Mouse (Mus musculus): Measurements from ENCODE around the gene Tbc1d12. TPM values are rescaled to one million over a fixed set of nuclear protein-coding genes. Genes with fewer than 3 reads are reported as not detected.

The Tbc1d12 gene
- total RNA-seq, 1 experiment: 4.8 TPM

DNA sequence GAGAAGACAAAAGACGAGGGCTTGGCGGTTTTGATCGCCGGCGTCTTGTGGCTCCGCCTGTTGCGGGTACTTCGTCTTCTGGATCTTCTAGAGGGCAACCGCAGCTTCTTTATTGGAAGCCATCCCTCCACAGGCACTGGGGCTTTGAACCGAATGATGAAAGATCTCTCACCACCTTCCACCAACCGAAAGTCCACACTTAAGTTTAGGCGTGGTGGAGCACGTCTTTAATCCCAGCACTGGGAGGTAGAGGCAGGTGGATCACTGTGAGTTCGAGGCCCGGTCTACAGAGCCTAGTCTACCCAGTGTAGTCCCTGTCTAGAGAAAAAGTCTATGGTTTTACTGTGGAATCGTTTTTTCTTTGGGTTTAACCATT is 17.0 kb upstream of the Tbc1d12 start:
- Histone ChIP-seq H3K4me1 (ENCODE audit: control insufficient read depth in 2 of 2, insufficient read depth in 2 of 2, low read length in 2 of 2, poor library complexity in 1 of 2) (0 out of 4 replicates have a peak, but pooled peaks cover 0 to 2% of the 10 kb centered on the region in 2 experiments), H3K4me3 (ENCODE audit: insufficient read depth in 1 of 2, low read depth in 1 of 2, low read length in 2 of 2, poor library complexity in 1 of 2, severe bottlenecking in 1 of 2) (peak overlapping the region; percentile 52 to 90), H3K9ac (ENCODE audit: insufficient read depth, low read depth, low read length, poor library complexity, severe bottlenecking) (peak overlapping the region; percentile 74), H3K36me3 (ENCODE audit: control insufficient read depth, insufficient read depth, low read length, poor library complexity, severe bottlenecking) (peaks cover 13% of the 10 kb centered on the region), H3K9me3 (ENCODE audit: control insufficient read depth, insufficient read depth, low read depth, low read length) (no peaks in the 10 kb centered on the region), H3K27ac (ENCODE audit: insufficient read depth, low read depth, low read length, poor library complexity, severe bottlenecking) (peak overlapping the region; percentile 48)
- DNase-seq (ENCODE audit: low read depth, low spot score): no peak
- in situ Hi-C loops (cut with MboI; ENCODE audit: low sequenced_read_pairs in 2 of 2, unreplicated experiment in 2 of 2): no loop called here
- no peak for TF ChIP-seq ZC3H11A (IDR thresholded peaks at IDR 0.05; ENCODE audit: borderline replicate concordance, low read depth, low read length)
- TF ChIP-seq ZNF384 (IDR thresholded peaks at IDR 0.05; ENCODE audit: low read depth, low read length): no peak
- TF ChIP-seq CHD2 (IDR thresholded peaks at IDR 0.05; ENCODE audit: low read depth, low read length): no peak
- no peak for TF ChIP-seq HCFC1 (IDR thresholded peaks at IDR 0.05; ENCODE audit: borderline replicate concordance, insufficient read depth, low read length)
- TF ChIP-seq MAFK (IDR thresholded peaks at IDR 0.05; ENCODE audit: insufficient read depth, low read depth, low read length): no peak

DNA sequence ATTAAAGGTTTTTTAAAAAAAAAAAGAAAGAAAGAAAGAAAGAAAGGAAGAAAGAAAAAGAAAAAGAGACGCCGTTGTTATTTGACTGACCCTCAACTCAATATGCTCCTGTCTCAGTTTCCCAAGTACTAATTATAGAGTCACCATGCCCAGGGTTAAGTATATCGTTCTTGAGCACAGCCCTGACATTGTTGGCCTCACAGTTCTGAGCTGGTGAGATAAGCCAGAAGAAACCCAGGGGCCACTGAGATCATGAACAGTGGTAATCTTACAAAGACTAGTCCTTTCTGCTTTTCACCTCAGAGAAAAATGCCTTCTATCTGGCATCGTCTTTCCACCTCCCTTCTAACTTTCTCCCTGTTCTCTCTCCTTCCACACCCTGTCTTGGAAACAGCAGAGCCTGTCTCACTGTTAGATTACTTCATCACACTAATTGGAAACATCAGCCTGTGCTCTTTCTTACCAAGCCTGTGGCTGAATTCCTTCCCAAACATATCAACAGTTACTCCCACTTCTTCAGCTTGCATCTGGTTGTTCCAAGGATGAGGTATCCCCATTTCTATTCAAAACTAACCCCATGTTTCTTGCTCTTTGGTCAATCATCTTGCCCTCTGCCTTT is 16.1 kb upstream of the Tbc1d12 start:
- in situ Hi-C loops (cut with MboI; ENCODE audit: low sequenced_read_pairs in 2 of 2, unreplicated experiment in 2 of 2): no loop called here
- DNase-seq (ENCODE audit: low read depth, low spot score): no peak
- no peak overlapping the region for H3K4me3 ChIP-seq (ENCODE audit: insufficient read depth in 1 of 2, low read depth in 1 of 2, low read length in 2 of 2, poor library complexity in 1 of 2, severe bottlenecking in 1 of 2)
- no peak overlapping the region for H3K9ac ChIP-seq (ENCODE audit: insufficient read depth, low read depth, low read length, poor library complexity, severe bottlenecking)
- TF ChIP-seq MAFK (IDR thresholded peaks at IDR 0.05; ENCODE audit: insufficient read depth, low read depth, low read length): no peak
- TF ChIP-seq ZC3H11A (IDR thresholded peaks at IDR 0.05; ENCODE audit: borderline replicate concordance, low read depth, low read length): no peak
- H3K27ac ChIP-seq (ENCODE audit: insufficient read depth, low read depth, low read length, poor library complexity, severe bottlenecking): no peak overlapping the region
- peaks cover 7% of the 10 kb centered on the region for H3K36me3 ChIP-seq (ENCODE audit: control insufficient read depth, insufficient read depth, low read length, poor library complexity, severe bottlenecking)
- no peaks in the 10 kb centered on the region for H3K9me3 ChIP-seq (ENCODE audit: control insufficient read depth, insufficient read depth, low read depth, low read length)
- 0 out of 4 replicates have a peak, but pooled peaks cover 0 to 2% of the 10 kb centered on the region in 2 experiments for H3K4me1 ChIP-seq (ENCODE audit: control insufficient read depth in 2 of 2, insufficient read depth in 2 of 2, low read length in 2 of 2, poor library complexity in 1 of 2)

DNA sequence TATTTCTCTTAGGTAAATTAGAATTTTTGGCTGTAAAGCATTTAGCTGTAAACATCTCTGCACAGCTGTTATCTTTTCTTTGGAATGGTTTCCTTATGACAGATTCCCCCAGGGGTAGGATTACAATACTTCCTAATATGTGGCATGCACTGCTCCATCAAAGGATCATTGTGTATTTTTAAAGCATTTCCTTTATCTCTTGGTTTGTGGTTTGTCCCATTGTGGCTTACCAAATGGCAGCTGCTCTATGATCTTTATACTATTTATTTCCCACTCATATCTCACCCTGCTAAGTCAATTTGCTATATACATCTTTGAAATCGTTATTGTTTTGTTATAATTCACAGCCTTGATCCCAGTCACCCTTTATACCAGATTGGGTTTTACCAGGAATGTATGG is 3.2 kb upstream of the Tbc1d12 start:
- Histone ChIP-seq H3K4me1 (ENCODE audit: control insufficient read depth in 2 of 2, insufficient read depth in 2 of 2, low read length in 2 of 2, poor library complexity in 1 of 2) (peaks cover 0 to 2% of the 10 kb centered on the region in 2 experiments; a peak in 1 of 4 replicates), H3K36me3 (ENCODE audit: control insufficient read depth, insufficient read depth, low read length, poor library complexity, severe bottlenecking) (no peaks in the 10 kb centered on the region), H3K4me3 (ENCODE audit: insufficient read depth in 1 of 2, low read depth in 1 of 2, low read length in 2 of 2, poor library complexity in 1 of 2, severe bottlenecking in 1 of 2) (no peak overlapping the region), H3K27ac (ENCODE audit: insufficient read depth, low read depth, low read length, poor library complexity, severe bottlenecking) (no peak overlapping the region), H3K9me3 (ENCODE audit: control insufficient read depth, insufficient read depth, low read depth, low read length) (no peaks in the 10 kb centered on the region), H3K9ac (ENCODE audit: insufficient read depth, low read depth, low read length, poor library complexity, severe bottlenecking) (no peak overlapping the region)
- TF ChIP-seq HCFC1 (IDR thresholded peaks at IDR 0.05; ENCODE audit: borderline replicate concordance, insufficient read depth, low read length) (no peak), ZNF384 (IDR thresholded peaks at IDR 0.05; ENCODE audit: low read depth, low read length) (no peak), MAFK (IDR thresholded peaks at IDR 0.05; ENCODE audit: insufficient read depth, low read depth, low read length) (no peak), ZC3H11A (IDR thresholded peaks at IDR 0.05; ENCODE audit: borderline replicate concordance, low read depth, low read length) (no peak), CHD2 (IDR thresholded peaks at IDR 0.05; ENCODE audit: low read depth, low read length) (no peak)
- no peak for DNase-seq (ENCODE audit: low read depth, low spot score)
- in situ Hi-C loops (cut with MboI; ENCODE audit: low sequenced_read_pairs in 2 of 2, unreplicated experiment in 2 of 2): no loop called here

DNA sequence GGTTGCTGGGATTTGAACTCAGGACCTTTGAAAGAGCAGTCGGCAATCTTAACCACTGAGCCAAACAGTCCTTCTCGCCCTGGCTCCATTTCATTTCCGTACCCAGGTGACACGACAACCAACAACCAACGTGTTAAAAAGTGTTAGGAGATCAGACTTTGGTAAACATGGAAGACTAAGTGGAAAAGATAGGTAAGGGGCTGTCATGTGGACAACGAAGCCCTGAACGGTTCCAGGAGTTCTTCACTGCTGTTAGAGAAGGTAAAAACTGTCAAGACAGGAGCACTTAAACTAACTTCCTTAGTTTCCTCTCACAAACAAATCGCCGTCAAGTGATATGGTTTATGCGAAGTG is 318 bp upstream of the Tbc1d12 start:
- DNase-seq (ENCODE audit: low read depth, low spot score): no peak
- H3K27ac ChIP-seq (ENCODE audit: insufficient read depth, low read depth, low read length, poor library complexity, severe bottlenecking): no peak overlapping the region
- peaks cover 0 to 2% of the 10 kb centered on the region in 2 experiments; a peak in 1 of 4 replicates for H3K4me1 ChIP-seq (ENCODE audit: control insufficient read depth in 2 of 2, insufficient read depth in 2 of 2, low read length in 2 of 2, poor library complexity in 1 of 2)
- in situ Hi-C loops (cut with MboI; ENCODE audit: low sequenced_read_pairs in 2 of 2, unreplicated experiment in 2 of 2): no loop called here
- H3K9ac ChIP-seq (ENCODE audit: insufficient read depth, low read depth, low read length, poor library complexity, severe bottlenecking): 0 out of 2 replicates have a peak overlapping the region, but pooled peaks have one; percentile 41
- no peak for TF ChIP-seq ZC3H11A (IDR thresholded peaks at IDR 0.05; ENCODE audit: borderline replicate concordance, low read depth, low read length)
- no peak for TF ChIP-seq CHD2 (IDR thresholded peaks at IDR 0.05; ENCODE audit: low read depth, low read length)
- TF ChIP-seq ZNF384 (IDR thresholded peaks at IDR 0.05; ENCODE audit: low read depth, low read length): no peak
- TF ChIP-seq HCFC1 (IDR thresholded peaks at IDR 0.05; ENCODE audit: borderline replicate concordance, insufficient read depth, low read length): no peak
- TF ChIP-seq MAFK (IDR thresholded peaks at IDR 0.05; ENCODE audit: insufficient read depth, low read depth, low read length): no peak
- H3K36me3 ChIP-seq (ENCODE audit: control insufficient read depth, insufficient read depth, low read length, poor library complexity, severe bottlenecking): no peaks in the 10 kb centered on the region; the same call in 1 of the 2 replicates
- H3K9me3 ChIP-seq (ENCODE audit: control insufficient read depth, insufficient read depth, low read depth, low read length): no peaks in the 10 kb centered on the region
- peak overlapping the region; percentile 80 to 89 for H3K4me3 ChIP-seq (ENCODE audit: insufficient read depth in 1 of 2, low read depth in 1 of 2, low read length in 2 of 2, poor library complexity in 1 of 2, severe bottlenecking in 1 of 2)

All from ES-E14 (cell line).